Mouse (Mus musculus): ENCODE measurements at regions not wholly inside any gene's neighbourhood (a gene's known extent, or its start where the extent isn't known, plus 50 kb on each side); places are given as distances from the start of the nearest gene placed in this dataset.
"Not testable (repeated sequence)": the region's sequence is repeated elsewhere in the genome, so short reads cannot be mapped to it uniquely, and the experiment has no call there.

DNA sequence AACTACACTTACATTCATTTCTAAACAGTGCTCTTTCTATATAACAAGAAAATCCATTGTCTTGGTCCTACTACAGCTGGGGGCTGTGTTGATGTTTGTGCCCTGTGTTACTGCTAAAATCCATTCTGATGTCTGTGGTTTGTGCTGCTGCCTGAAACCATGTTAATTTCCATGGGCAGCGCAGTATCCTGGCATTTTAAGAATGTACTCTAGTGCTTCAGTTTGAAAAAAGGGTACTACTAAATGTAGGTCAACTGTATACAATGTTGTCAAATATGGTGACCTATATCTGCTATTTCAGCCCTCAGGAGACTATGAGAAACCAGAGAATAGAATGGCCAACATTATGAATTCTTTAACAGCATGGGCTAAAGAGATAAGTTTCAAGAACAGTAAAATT is 1052.2 kb downstream of the Hace1 start:
- no peak for DNase-seq
- intact Hi-C loops (cut with DNase I): no loop called here

DNA sequence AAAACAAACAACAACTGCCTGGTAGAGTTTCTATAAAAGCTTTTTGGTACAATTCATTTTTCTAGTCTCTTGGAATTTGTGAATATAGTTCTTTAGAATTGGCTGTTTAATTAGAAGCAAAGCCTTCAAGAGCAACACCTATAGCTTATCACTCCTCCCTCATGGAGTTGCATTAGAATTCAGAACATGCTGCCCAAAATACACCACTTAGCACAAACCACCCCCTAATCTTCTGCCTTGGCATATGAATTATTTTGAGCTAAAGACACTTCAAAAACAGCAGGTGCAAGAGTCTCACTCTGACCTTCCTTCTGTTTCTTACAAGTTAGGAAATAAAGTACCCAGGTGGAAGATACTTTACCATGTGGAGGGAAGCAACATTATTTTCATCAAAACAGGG is 1085.4 kb downstream of the Hace1 start:
- intact Hi-C loops (cut with DNase I): no loop called here
- no peak for DNase-seq

DNA sequence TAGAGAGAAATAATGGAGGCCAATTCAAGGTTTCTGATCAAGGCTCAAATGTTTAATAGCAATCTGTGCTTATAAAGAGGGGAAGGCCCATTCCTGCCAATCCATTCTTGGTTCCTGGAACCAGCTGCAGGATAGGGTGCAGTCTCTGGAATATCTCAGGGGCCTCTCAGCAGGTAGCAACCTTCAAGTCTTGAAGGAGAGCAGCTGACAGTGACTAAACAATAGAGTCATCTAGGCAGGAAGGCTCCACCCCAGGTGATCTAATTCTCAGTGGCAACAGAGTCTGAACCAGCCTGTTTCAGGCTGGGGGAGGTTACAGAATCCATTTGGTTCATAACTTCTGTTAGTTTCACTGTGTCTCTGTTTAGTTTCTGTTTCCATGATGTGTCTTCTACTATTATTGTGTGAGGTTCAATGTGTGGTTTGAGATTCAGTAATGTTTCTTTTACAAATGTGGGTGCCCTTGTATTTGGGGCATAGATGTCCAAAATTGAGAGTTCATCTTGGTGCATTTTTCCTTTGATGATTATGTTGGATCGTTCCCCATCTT is 1112.3 kb downstream of the Hace1 start:
- DNase-seq; intact Hi-C loops (cut with DNase I): not testable (repeated sequence)

DNA sequence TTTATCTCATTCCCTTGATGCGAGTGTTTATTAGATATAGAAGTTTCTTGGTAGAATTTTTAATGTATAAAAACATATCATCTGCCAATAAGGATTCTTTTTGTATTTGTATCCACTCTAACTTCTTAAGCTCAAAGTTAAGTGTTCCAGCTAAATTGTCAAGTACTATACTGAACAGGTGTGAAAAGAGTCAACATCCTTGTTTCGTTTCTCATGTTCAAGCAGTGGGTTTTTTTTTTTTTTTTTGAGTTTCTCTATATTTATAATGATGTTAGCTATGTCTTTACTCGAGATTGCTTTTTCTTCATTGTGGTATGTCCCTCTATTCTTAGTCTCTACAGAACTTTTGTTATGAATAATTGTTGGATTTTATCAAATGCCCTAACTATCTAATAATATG is 1115.0 kb downstream of the Hace1 start:
- no peak for DNase-seq
- intact Hi-C loops (cut with DNase I): no loop called here

DNA sequence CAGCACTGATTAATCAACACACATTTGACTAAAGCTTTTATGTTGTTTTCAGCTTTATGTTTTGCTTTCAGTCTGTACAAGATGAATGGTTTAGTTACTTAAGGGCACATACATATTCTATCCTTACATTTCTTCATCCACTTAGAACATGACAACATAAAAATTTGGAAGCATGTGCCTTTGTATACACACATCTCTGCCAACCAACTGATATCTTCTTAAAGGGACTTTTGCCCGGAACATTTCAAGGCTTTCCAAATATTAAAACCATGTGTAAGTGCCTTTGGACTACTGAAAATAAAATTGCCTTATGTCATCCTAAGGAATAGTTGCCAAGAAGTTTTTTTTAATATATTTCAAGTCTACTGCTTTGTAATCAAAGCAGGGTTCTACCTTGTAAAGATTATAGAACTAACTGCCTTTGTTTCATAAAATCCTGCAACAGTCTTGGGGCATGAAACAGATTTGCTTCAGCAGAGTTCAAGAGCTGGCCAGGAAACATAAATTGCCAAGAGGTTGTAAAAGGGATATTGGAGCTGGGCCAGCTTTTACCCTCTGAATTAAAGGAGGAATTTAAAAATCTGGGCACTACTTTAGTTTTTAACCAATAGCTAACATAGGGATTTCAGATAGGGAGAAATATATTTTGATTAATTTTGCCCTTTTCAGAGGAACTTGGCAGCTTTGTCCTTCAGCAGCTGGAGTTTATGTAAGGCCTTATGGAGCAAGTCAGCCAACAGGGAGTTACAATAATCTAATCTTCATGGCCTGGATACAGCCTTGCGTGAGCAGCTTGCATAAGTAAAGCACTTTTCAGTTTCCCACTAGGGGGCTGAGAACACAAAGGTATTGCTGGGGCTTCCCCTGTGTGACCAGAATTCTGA is 1120.0 kb downstream of the Hace1 start:
- intact Hi-C loops (cut with DNase I): no loop called here
- DNase-seq: peak; percentile 14 to 28

DNA sequence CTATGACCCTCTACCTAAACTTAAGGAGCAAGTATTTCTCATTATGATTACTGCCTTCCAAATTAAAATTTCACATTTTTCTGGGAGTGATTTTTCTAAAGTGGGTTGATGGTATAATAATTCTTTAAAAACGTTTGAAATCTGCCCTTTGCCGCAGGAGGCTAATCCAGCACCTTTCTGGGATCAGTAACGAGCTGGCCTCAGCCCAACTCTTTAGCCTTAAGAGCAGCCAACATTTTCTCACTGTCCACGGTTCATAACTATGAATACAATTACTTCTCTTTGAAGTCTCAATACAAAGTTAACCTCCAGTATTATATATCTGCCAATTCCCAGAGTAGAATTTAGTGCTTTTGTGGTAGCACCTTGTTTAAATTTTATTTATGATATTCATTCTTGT is 1123.6 kb downstream of the Hace1 start:
- intact Hi-C loops (cut with DNase I): no loop called here

DNA sequence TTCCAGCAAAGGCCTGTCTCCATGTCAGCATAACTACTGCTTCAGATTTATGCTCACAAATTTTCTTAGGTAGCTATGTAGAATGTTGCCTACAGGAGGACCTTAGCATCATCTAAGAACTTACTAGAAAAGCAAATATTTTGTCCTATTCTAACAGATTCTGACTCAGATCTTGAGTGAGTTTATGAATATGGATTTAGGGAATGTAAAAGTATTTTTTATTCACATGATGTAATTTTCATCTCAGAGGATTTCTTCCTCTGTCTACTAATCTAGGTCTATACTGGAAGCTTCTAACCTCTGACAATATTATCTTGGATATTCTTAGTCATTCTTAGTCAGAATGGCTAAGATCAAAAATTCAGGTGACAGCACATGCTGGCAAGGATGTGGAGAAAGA is 1130.4 kb downstream of the Hace1 start:
- DNase-seq; intact Hi-C loops (cut with DNase I): not testable (repeated sequence)

More for the DNA sequence above, 1123.6 kb downstream of the Hace1 start:
- peak; percentile 2 to 4 for DNase-seq

DNA sequence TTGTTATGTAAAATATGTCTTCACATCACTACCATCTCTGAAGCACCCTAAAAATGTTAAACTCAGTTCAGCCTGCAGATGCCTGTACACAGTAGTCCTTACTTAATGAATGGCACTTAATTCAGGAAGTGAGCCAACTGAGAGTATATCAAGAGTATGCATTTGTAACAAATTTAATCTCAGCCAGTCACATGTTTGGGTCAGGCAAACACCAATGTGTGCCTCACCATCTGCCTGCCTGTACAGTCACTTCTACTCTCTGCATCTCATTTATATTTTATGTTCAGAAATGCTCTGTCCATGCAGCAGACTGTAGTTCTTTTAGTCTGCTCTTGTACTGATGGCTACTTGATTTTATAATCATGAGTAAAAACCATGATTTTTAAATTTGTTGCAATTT is 1135.1 kb downstream of the Hace1 start:
- intact Hi-C loops (cut with DNase I): no loop called here
- no peak for DNase-seq

DNA sequence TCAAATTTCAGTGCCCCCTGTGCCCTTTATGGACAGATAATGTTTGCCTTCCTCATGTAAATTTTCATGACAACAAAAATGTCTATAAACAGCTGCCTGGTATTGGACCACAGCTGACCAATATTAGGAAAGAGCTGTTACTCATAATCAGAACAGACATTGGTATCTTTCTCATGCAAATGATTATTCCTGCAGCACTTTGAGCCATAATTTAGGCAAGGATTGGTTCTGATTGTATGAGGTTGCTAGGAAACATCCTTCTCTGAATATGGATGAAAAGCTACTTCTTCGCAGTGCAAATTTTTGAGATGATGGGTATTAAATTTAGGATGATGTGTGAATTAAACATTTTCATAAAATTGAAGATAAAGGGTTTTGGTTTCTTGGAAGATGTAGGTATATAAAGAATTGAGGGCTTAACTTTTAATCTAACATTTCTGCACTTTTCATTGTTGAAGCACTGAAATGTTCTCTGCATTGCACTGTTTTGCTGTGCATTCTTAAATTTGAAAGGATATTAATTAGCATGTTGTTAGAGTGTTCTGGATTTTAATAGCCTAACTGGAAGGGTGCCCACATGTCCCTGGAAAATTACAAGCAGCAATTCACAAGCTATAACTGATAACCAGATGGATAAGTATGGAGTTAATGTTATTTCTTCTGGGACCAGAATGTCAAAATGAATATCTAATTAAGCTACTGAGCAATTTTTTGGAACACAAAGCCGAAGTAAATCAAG is 1140.9 kb downstream of the Hace1 start:
- intact Hi-C loops (cut with DNase I): no loop called here
- no peak for DNase-seq

DNA sequence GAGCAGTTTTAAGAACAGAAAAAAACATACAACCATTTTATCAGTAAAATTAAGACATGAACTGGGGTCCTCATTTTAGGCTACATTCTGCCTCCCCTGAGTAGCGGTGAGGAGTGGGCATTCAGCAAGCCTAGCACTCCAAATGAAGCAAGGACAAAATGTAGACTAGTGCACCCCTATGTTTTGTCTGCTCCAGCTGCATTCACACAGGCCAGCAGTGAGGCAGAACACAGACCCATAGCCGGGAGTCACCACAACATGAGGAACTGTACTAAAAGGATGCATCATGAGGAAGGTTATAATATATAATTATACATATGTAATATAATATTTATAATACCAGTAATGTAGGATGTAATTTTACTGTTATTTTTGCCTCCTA is 1141.5 kb downstream of the Hace1 start:
- intact Hi-C loops (cut with DNase I): no loop called here
- DNase-seq: no peak

DNA sequence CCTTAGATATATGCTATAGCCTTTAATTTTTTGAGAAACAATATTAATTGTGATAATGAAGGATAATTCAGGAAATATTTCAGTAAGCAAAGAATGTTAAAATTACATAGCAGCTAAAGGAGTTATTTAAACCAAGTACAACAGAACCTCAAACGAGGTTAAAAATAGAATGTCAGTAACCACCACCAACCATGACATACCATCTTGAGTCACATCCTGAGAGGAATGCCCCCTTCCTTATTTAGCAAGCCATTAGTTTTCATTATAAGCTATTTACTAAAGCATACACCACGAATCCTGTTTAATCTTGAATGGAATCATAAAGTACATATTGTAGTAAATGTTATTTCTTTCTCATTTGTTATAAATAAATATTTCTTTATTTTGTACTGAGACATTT is 1146.0 kb downstream of the Hace1 start:
- DNase-seq: no peak
- intact Hi-C loops (cut with DNase I): no loop called here

DNA sequence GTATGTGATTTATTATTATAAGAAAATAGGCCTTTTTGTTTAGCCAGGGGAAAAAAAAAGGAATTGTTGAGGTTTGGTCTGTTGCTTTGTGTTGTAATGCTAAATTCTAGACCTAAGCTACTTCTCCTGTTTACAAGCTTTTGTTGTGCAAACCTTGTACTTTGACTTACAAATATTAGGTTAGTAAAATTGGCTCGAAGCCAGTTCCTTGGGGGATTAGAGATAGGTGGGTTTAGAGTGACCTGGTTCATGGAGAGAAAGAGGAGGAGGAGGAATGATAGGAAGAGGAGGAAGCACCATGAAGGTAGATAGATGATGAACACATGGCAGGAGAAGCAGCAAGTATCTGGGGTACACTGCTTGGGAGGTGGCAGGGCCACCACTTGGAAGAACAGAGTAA is 1153.0 kb downstream of the Hace1 start:
- no peak for DNase-seq
- intact Hi-C loops (cut with DNase I): no loop called here

DNA sequence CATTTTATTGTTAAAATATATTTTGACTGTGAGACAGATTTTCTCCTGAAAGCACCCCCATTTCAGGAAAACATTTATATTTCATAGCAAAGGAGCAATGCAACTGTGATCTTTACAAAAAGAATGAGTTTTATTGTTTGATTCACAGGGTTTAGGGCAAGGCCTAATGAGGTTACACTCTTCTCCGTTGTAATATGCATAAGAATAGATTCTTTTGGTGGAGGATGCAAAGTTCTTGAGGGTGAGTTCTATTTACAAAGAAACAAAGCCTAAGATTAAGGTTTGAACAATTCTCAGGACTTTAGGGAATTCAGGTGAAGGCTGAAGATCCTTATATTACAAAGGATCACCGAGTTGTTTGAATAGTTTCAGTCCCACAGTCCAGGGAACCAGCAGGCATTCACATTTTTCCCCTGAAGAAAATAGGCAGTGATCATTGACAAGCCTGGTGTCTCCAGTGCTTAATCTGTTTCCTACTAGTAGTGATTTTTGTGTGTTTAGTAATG is 1156.2 kb downstream of the Hace1 start:
- intact Hi-C loops (cut with DNase I): no loop called here
- DNase-seq: no peak

DNA sequence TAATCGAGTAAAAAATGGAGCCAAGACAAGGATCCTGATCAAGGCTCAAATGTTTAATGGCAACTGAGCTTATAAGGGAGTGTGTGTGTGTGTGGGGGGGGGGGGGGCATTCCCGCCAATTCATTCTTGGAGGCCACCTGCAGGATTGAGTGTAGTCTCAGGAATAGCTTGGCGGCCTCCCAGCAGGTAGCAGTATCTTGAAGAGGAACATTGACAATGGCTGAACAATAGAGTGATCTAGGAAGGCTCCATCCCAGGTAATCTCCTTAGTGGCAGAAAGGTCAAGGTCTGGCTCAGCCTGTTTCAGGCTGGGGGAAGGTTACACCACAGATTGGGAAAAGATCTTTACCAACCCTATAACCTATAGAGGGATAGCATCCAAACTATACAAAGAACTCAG is 1163.5 kb downstream of the Hace1 start:
- intact Hi-C loops (cut with DNase I): no loop called here
- DNase-seq: no peak

DNA sequence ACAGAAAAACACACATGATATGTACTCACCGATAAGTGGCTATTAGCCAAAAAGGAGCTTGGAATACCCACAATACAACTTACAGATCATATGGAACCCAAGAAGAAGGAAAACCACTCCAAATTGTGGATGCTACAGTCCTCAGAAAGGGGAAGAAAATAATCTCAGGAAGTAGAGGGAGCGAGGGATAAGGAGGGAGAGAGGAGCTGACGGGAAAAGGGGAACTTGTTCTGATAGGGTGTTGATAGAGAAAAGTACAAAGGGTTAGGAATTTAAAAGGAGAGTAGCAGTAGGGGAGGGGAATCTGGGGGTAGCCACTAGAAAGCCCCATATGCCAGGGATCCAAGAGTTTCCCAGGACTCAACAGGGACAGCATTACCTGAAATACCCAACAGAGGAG is 1164.5 kb downstream of the Hace1 start:
- intact Hi-C loops (cut with DNase I): no loop called here
- DNase-seq: no peak

DNA sequence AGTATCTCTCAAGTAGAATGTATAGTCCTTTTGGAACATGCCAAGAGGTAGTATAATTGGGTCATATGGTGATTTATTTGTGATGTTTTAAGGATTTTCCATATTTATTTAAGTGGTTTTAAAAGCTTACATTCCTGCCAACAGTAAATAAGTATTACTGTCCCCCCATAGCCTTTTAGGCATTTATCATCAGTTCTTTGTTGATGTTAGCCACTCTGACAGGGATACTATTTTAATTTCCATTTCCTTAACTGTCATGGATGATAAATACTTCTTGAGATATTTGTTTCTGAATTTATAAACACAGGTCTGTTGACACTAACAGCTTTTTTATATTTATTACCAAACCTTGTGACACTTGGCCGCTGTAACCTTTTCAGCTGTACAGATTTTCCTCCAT is 1183.3 kb downstream of the Hace1 start:
- DNase-seq: no peak
- intact Hi-C loops (cut with DNase I): no loop called here

DNA sequence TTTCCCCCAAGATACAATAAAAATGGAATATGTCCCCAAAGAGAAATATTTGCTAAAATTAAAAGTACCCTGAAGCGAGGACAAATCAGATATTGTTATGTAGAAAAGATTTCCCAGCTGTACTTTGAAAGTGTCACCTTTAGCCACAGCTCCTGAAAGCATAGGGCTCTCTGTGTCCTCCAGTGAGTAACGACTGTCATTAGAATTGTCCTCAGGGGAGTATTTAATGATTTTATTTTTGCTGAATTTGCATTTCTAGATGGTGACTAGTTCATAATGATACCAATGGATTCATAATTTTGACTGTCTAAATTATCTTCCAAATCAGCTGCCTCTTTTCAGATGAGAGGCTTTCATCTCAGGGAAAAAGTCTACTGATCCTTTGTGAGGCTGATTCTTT is 1201.1 kb downstream of the Hace1 start:
- intact Hi-C loops (cut with DNase I): no loop called here
- DNase-seq: no peak

DNA sequence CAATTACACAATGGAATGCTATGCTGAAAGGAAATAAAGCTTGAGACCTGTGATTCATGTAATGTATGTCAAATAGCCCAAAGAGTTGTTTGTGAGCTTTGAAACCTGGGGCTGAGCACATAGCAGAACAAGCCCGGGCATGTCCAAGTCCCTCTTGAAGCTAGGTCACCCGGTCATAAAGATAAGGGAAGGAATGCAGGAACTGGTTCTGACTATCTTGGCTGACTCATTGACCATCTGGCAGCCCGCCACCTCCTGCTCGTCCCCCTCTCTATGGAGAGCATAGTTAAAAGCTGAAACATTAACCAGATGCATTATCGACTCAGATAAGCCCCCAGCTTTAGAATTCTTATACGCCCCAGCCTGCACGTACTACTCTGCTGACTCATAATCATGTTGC is 1208.1 kb downstream of the Hace1 start:
- intact Hi-C loops (cut with DNase I): not testable (repeated sequence)
- peak; percentile 44 to 54 for DNase-seq

DNA sequence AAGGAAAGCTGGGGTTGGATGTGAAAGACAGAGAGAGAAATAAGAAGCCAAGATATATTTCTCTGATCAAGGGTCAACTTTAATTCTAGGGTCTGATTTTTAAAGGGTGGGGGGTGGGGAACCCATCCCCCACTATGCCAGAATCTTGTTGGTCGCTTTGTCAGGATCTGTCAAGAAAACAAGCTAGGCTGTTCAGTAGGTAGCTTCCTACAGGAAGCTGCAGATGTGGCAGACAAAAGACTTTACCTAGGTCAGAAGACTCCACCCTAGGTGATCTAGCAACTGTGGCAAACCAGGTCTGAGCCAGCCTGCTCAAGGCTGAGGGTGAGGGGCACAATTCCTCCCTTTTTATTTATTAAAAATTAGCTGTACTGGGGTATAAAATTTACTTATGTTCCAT is 1236.6 kb downstream of the Hace1 start:
- intact Hi-C loops (cut with DNase I): no loop called here
- no peak for DNase-seq

DNA sequence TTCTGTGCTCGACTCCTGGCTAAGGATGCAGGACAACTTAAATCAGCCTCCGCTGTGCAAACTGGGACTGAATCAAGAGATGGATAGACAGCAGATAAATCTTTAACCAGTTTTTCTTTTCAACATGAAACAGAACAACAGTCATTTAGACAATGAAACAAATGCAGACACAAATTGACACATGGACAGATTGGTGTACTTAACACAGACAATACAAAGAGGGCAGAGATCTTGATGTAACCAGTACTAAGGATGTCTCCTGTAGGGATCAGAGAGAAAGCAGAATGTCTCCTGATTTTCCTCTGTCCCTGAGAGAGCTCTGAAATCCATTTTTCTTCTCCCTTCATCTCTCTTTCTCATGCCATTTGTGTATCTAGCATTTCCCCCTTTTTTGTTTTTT is 1241.5 kb downstream of the Hace1 start:
- intact Hi-C loops (cut with DNase I): no loop called here
- no peak for DNase-seq

DNA sequence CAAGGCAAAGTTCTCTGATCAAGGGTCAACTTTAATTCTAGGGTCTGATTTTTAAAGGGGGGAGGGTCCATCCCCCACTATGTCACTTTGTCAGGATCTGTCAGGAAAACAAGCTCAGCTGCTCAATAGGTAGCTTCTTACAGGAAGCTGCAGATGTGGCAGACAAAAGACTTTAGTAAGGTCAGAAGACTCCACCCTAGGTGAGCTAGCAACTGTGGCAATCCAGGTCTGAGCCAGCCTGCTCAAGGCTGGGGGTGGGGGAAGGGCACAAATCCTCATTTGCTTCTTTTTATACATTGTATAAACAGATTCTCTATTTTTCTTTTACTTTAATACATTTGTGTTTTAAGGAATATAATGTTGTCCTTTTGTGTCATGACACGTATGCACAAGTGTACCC is 1242.3 kb downstream of the Hace1 start:
- intact Hi-C loops (cut with DNase I): no loop called here
- DNase-seq: no peak

DNA sequence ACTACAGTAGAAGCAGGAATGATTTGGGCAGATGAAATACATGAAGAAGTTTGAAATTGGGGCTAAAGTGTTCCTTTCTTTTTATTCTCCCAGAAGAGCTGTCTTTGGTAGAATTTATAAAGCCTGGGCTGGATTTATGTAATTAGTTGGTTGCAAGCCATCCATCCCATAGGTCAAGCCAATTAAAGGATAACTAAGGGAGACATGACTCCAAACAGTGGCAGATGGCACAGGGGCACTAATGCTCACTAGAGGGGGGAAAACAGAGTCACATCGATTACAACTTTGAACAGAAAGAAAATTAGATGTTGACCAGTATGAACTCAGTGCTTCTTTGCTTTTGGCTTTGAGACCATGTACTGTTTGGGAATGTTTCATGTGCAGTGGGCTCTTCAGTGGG is 1246.2 kb downstream of the Hace1 start:
- DNase-seq: no peak
- intact Hi-C loops (cut with DNase I): no loop called here

All from heart, postnatal 14 days (tissue).